Mouse (Mus musculus) limb, embryonic 14.5 days (tissue): Measurements from ENCODE around the gene Ctss. TPM values are rescaled to one million over a fixed set of nuclear protein-coding genes. Genes with fewer than 3 reads are reported as not detected.

ENCODE experiments used
- ATAC-seq: fragments of 200-750 bp; cut with Nextera tagmentation; 2 replicates; pipeline ENCODE4 v1.8.0; 2017; ENCODE audit warnings: low read depth, moderate number of reproducible peaks, moderate TSS enrichment; ENCODE audit not compliant: low FRiP score
- DNase-seq: peaks from one replicate; pipeline ENCODE4 v3.0.0-alpha.2; 2015; ENCODE audit warnings: low spot score
- H3K27ac ChIP-seq: fragments of 300-500 bp; sonication (generic); replicated peaks from 2 replicates; pipeline ENCODE4 v1.5.1; 2014; ENCODE audit warnings: low read depth, mild to moderate bottlenecking, low read length, moderate library complexity, mixed read lengths
- H3K27me3 ChIP-seq: fragments of 300-500 bp; sonication (generic); 2 replicates; pipeline ENCODE4 v1.6.1; 2014; ENCODE audit warnings: low read length, mixed read lengths; ENCODE audit not compliant: control insufficient read depth, insufficient read depth
- H3K36me3 ChIP-seq: fragments of 300-500 bp; sonication (generic); 2 replicates; pipeline ENCODE4 v1.6.1; 2014; ENCODE audit warnings: mild to moderate bottlenecking, low read length, moderate library complexity, mixed read lengths; ENCODE audit not compliant: control insufficient read depth, insufficient read depth
- H3K4me1 ChIP-seq: fragments of 300-500 bp; sonication (generic); 2 replicates; pipeline ENCODE4 v1.6.1; 2014; ENCODE audit warnings: antibody characterized with exemption, low read length, mixed read lengths; ENCODE audit not compliant: control insufficient read depth, insufficient read depth
- H3K4me2 ChIP-seq: fragments of 300-500 bp; sonication (generic); replicated peaks from 2 replicates; pipeline ENCODE4 v1.6.1; 2014; ENCODE audit warnings: low read depth, mild to moderate bottlenecking, low read length, moderate library complexity; ENCODE audit not compliant: severe bottlenecking
- H3K4me3 ChIP-seq: fragments of 300-500 bp; sonication (generic); replicated peaks from 2 replicates; pipeline ENCODE4 v1.5.1; 2014; ENCODE audit warnings: low read length
- H3K9ac ChIP-seq: fragments of 300-500 bp; sonication (generic); 2 replicates; pipeline ENCODE4 v1.6.1; 2014; ENCODE audit warnings: mild to moderate bottlenecking, low read depth, low read length, moderate library complexity; ENCODE audit not compliant: severe bottlenecking
- H3K9me3 ChIP-seq: fragments of 300-500 bp; sonication (generic); 2 replicates; pipeline ENCODE4 v1.6.1; 2016; ENCODE audit warnings: low read length; ENCODE audit not compliant: control insufficient read depth
- POLR2A ChIP-seq: fragments of 200-500 bp; IDR thresholded peaks from 2 replicates; pipeline ENCODE4 v1.8.0; 2012; ENCODE audit warnings: inconsistent platforms, mild to moderate bottlenecking, moderate library complexity, borderline replicate concordance; ENCODE audit not compliant: insufficient read depth, insufficient read length; ENCODE audit errors: extremely low read depth
- WGBS: fragments of 180-500 bp; shearing (Covaris S2); extraction: QIAGEN DNeasy Blood & Tissue Kit; methylation state at CpG from one replicate; pipeline ENCODE4 v1.1.7; 2014; 5-methylcytosine and 5-hydroxymethylcytosine counted together
- polyA plus RNA-seq, 2 experiments: library from polyadenylated mRNA; depleted of rRNA in 1 of 2; stranded (reverse) in 1 of 2; unstranded in 1 of 2; fragments of >200 nt; fragmentation: Nextera tagmentation in 1 of 2; extraction: Ambion mirVana in 1 of 2; gene quantifications; 2 replicates each; pipeline versions ENCODE4 v1.2.1 to v1.2.3; 2012 to 2014

Gene Ctss
- polyA plus RNA-seq, 2 experiments = 14.2 to 24.3 TPM

DNA sequence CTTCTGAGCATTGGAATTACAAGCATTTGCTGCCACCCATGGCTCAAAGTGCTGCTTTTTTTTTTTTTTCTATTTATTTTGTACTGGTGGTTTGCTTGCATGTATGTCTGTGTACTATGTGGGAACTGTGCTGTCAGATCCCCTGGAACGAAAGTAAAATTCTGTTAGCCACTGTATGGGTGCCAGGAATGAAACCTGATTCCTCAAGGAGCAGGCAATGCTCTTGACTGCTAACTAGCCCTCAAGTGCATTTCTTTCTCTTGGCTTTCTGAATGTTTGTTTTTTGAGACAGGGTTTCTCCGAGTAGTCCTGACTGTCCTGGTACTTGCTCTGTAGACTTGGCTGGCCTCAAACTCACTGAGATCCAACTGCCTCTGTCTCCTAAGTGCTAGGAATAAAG lies 35.2 kb downstream of the Ctss start:
- WGBS = 51% methylated on average over 2 of the region's 2 CpGs
- Histone ChIP-seq H3K36me3 (no peaks in the 10 kb centered on the region), H3K4me1 (no peaks in the 10 kb centered on the region), H3K9me3 (no peaks in the 10 kb centered on the region), H3K27ac (no peak overlapping the region), H3K4me2 (no peak overlapping the region), H3K4me3 (no peak overlapping the region), H3K9ac (no peak overlapping the region), H3K27me3 (no peaks in the 10 kb centered on the region)
- no peak for TF ChIP-seq POLR2A
- DNase-seq (no peak), ATAC-seq (no peak)

- no peak overlapping the region for H3K4me2 ChIP-seq
- H3K27me3 ChIP-seq = no peaks in the 10 kb centered on the region
- H3K4me3 ChIP-seq = no peak overlapping the region
- WGBS = 92% methylated on average over 3 of the region's 3 CpGs
- no peak overlapping the region for H3K9ac ChIP-seq
- no peak for ATAC-seq
- no peaks in the 10 kb centered on the region for H3K9me3 ChIP-seq
- no peak overlapping the region for H3K27ac ChIP-seq
- no peaks in the 10 kb centered on the region for H3K4me1 ChIP-seq
- H3K36me3 ChIP-seq = no peaks in the 10 kb centered on the region
- DNase-seq = no peak
- TF ChIP-seq POLR2A = no peak
These were observed 43.0 kb downstream of the Ctss start for GRCm38 (mm10) chr3:95569585-95569984.

DNA sequence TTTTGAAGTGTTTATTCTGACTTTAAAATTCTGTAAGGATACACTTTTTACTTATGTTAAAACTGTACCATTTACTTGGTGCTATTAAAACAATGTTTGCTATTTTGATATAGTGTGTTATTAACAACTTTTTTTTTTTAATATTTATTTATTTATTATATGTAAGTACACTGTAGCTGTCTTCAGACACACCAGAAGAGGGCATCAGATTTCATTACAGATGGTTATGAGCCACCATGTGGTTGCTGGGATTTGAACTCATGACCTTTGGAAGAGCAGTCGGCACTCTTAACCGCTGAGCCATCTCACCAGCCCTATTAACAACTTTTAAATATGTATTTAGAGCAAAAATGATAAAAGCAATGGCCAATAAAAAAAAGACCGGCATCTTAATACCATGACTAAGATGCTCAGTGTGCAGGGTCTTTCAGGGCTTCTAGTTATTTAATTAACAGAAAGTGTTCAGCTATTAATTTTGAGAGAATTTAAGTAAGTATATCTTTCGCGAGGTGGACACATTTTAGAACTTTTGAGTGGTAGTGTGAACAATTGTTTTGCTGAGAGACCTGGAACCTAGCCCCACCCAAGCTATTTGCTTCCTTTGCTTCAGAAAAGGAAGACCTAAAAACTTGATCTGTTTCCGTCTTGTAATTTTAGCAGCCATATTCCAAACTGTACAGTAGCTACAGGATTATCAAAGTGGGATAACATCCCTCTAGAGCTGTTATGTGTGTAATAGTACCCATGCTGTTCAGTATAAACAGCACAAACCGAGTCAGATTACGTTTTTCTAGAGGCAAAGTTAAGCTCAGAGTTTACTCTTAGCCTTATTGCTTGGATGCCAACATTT lies 61.4 kb downstream of the Ctss start:
- Histone ChIP-seq H3K9me3 (no peaks in the 10 kb centered on the region), H3K36me3 (peaks cover 10% of the 10 kb centered on the region), H3K4me1 (peaks cover 3% of the 10 kb centered on the region; the same call in 1 of the 2 replicates), H3K9ac (no peak overlapping the region), H3K4me3 (peak overlapping the region; percentile 73), H3K27me3 (no peaks in the 10 kb centered on the region), H3K27ac (no peak overlapping the region), H3K4me2 (peak overlapping the region; percentile 50)
- no peak; the same call in 1 of the 2 replicates for ATAC-seq
- WGBS = 53% methylated on average over 8 of the region's 8 CpGs
- no peak for TF ChIP-seq POLR2A
- DNase-seq = no peak

DNA sequence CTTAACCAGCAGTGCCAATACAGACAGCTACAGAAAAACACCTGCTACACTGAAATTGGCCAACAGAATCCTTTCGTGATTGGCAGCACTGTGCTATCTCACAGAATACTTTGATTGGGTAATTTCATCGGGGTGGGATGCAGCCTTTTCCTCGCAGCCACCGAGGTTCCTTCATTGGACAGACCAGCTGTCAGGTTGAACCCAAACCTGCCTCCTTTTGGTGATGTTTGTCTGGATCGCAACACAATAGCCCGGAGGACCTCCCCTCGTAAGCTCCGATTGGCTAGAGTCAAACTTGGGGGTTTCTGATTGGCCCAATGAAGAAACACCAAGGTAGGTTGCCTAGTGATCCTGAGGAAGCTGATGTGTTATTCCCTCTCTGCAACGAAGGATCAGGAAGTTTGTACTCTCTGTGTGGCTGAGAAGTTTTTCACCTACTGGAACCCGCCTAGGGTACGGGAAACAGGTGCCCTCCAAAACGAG lies 62.1 kb downstream of the Ctss start, which contains the start of gene Golph3l:
Gene Golph3l, plus strand, starts transcription at position 331 of the 483 bp plus-strand sequence.
- DNase-seq (peak; percentile 97), ATAC-seq (peak; percentile 100)
- TF ChIP-seq POLR2A = no peak
- Histone ChIP-seq H3K4me1 (peaks cover 3% of the 10 kb centered on the region; the same call in 1 of the 2 replicates), H3K9ac (peak within 1 kb of the TSS; percentile 62), H3K4me3 (peak within 1 kb of the TSS; percentile 73), H3K27ac (peak within 1 kb of the TSS; percentile 77), H3K4me2 (peak within 1 kb of the TSS; percentile 70), H3K9me3 (no peaks in the 10 kb centered on the region), H3K36me3 (peaks cover 13% of the 10 kb centered on the region), H3K27me3 (no peaks in the 10 kb centered on the region)
- WGBS = under 1% methylated on average over 12 of the region's 12 CpGs

GRCm38 (mm10) chr3:95598734-95599133 lies 72.1 kb downstream of the Ctss start:
- Histone ChIP-seq H3K36me3 (peaks cover 23% of the 10 kb centered on the region), H3K9me3 (no peaks in the 10 kb centered on the region), H3K9ac (no peak overlapping the region), H3K27me3 (no peaks in the 10 kb centered on the region), H3K4me3 (no peak overlapping the region), H3K4me1 (no peaks in the 10 kb centered on the region), H3K27ac (no peak overlapping the region), H3K4me2 (no peak overlapping the region)
- no peak for DNase-seq
- no peak for TF ChIP-seq POLR2A
- ATAC-seq = no peak
